Mouse (Mus musculus) ES-E14 (cell line): ENCODE measurements around the gene Iqcn.

ENCODE experiments used
- CHD2 ChIP-seq: IDR thresholded peaks from 2 replicates; pipeline ENCODE4 v1.6.1; 2014; ENCODE audit warnings: mild to moderate bottlenecking, low read depth, low read length, inconsistent platforms
- HCFC1 ChIP-seq: IDR thresholded peaks from 2 replicates; pipeline ENCODE4 v1.6.1; 2012; ENCODE audit warnings: low read length, inconsistent platforms, borderline replicate concordance; ENCODE audit not compliant: insufficient read depth
- ZNF384 ChIP-seq: IDR thresholded peaks from 2 replicates; pipeline ENCODE4 v1.6.1; 2012; ENCODE audit warnings: low read depth, low read length, inconsistent platforms

- no peak for TF ChIP-seq CHD2
- no peak for TF ChIP-seq ZNF384
- 0 out of 2 replicates have a peak, but pooled peaks have one; percentile 17 for TF ChIP-seq HCFC1
Measured at GRCm38 (mm10) chr8:70700555-70700922, 2.7 kb upstream of the Iqcn start.
